Mouse (Mus musculus): ENCODE results near the gene Eri2.

The Eri2 gene

GRCm38 (mm10) chr7:119793586-119794250, at the start of gene Eri2, which contains the start of gene Rexo5:
Gene Eri2 (minus strand): TSS chr7:119794058.
Gene Rexo5 (plus strand): TSS chr7:119794006.
- DNase-seq (ENCODE audit: low read depth, low spot score): peak; percentile 88

- no peak for DNase-seq (ENCODE audit: low read depth, low spot score)
Observed at GRCm38 (mm10) chr7:119841820-119842449, 48.1 kb upstream of the Eri2 start.

GRCm38 (mm10) chr7:119835996-119836777, 42.3 kb upstream of the Eri2 start:
- no peak for DNase-seq (ENCODE audit: low read depth, low spot score)

- no peak for DNase-seq (ENCODE audit: low read depth, low spot score)
Observed at GRCm38 (mm10) chr7:119835371-119835770, 41.5 kb upstream of the Eri2 start.

GRCm38 (mm10) chr7:119808723-119809122, 14.9 kb upstream of the Eri2 start:
- no peak for DNase-seq (ENCODE audit: low read depth, low spot score)

- no peak for DNase-seq (ENCODE audit: low read depth, low spot score)
Observed at GRCm38 (mm10) chr7:119807396-119807795, 13.5 kb upstream of the Eri2 start.

- DNase-seq (ENCODE audit: low read depth, low spot score): no peak
Observed at GRCm38 (mm10) chr7:119800991-119801390, 7.1 kb upstream of the Eri2 start.

- no peak for DNase-seq (ENCODE audit: low read depth, low spot score)
Observed at GRCm38 (mm10) chr7:119800488-119800887, 6.6 kb upstream of the Eri2 start.

GRCm38 (mm10) chr7:119795311-119795710, 1.5 kb upstream of the Eri2 start:
- no peak for DNase-seq (ENCODE audit: low read depth, low spot score)

GRCm38 (mm10) chr7:119794251-119794638, 387 bp upstream of the Eri2 start:
- no peak for DNase-seq (ENCODE audit: low read depth, low spot score)

- no peak for DNase-seq (ENCODE audit: low read depth, low spot score)
Observed at GRCm38 (mm10) chr7:119789024-119789423, 4.8 kb downstream of the Eri2 start.

- DNase-seq (ENCODE audit: low read depth, low spot score): no peak
Observed at GRCm38 (mm10) chr7:119784908-119785307, 8.9 kb downstream of the Eri2 start.

GRCm38 (mm10) chr7:119783453-119783852, 10.4 kb downstream of the Eri2 start:
- DNase-seq (ENCODE audit: low read depth, low spot score): no peak

- DNase-seq (ENCODE audit: low read depth, low spot score): no peak
Observed at GRCm38 (mm10) chr7:119769895-119770294, 24.0 kb downstream of the Eri2 start.

GRCm38 (mm10) chr7:119766996-119767395, 26.9 kb downstream of the Eri2 start:
- DNase-seq (ENCODE audit: low read depth, low spot score): no peak

- no peak for DNase-seq (ENCODE audit: low read depth, low spot score)
Observed at GRCm38 (mm10) chr7:119764377-119764776, 29.5 kb downstream of the Eri2 start.

GRCm38 (mm10) chr7:119762166-119762697, 31.6 kb downstream of the Eri2 start:
- DNase-seq (ENCODE audit: low read depth, low spot score): no peak

GRCm38 (mm10) chr7:119760527-119760951, 33.3 kb downstream of the Eri2 start, which contains the start of gene Acsm3:
Gene Acsm3 (plus strand): TSS chr7:119760923.
- DNase-seq (ENCODE audit: low read depth, low spot score): no peak

GRCm38 (mm10) chr7:119753696-119754095, 40.2 kb downstream of the Eri2 start:
- DNase-seq (ENCODE audit: low read depth, low spot score): no peak

- DNase-seq (ENCODE audit: low read depth, low spot score): no peak
Observed at GRCm38 (mm10) chr7:119749942-119750341, 43.9 kb downstream of the Eri2 start.

- no peak for DNase-seq (ENCODE audit: low read depth, low spot score)
Observed at GRCm38 (mm10) chr7:119748761-119749160, 45.1 kb downstream of the Eri2 start.

GRCm38 (mm10) chr7:119745869-119746268, 48.0 kb downstream of the Eri2 start:
- no peak for DNase-seq (ENCODE audit: low read depth, low spot score)
